ENCODE assay signal across 8 mouse cellular contexts in the genomic region with DNA sequence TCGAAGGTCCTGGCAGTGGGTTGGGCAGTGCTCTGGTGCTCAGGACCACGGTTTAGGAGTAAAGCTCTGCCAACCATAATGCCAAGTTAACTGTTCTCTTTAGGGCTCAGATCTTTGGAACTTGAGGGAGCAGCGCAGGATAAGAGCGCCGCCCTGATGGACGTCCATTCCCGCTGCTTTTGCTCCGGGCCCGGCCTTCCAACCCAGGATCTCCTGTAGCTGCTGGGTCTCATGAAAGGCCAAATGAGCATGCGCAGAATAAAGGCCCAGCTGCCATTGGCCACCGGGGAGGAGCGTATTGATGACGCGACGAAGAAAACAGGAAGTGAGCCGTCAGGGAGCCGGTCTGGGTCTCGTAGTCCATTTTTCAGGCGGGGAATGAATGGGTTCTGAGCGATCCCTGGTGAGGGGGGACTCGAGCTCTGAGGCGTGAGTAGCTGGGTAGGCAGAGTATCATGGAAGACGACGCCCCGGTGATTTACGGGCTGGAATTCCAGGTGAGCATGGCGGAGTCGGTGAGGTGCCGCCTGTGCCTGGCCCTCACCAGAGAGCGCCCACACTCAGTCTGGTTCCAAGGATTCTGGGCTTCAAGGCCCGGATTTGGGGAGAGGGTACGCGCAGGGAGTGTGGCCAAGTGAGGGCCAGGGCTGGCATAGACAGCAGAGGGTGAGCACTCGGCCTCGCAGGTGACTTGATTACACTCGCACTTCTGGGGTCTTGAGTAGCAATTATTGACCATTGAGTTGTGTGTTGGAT. TPM values are rescaled to one million over a fixed set of nuclear protein-coding genes. Genes with fewer than 3 reads are reported as not detected.
DNase-seq lines count a peak whose midpoint lies in the region; ATAC-seq and TF ChIP-seq lines count a peak whose summit lies in the region.

Gene Eipr1 (plus strand): TSS at position 296 of the 756 bp plus-strand sequence.

- CTCF ChIA-PET in Patski (lab: Charles Lee), result interaction anchor here (1.0 to 1.1 kb wide), 2 partner anchors 11 kb away, joined by 3 read pairs; no protein-coding TSS in a partner anchor

- ATAC-seq in Patski, result peak; percentile 68
- peak; percentile 78 for ATAC-seq in hindbrain, embryonic 13.5 days (ENCODE audit: low FRiP score)

- peaks cover 43% of the 10 kb centered on the region for H3K4me1 ChIP-seq in hindbrain, embryonic 13.5 days (replicated peaks)

- 4% methylated on average over 36 of the region's 36 CpGs for WGBS in hindbrain, embryonic 13.5 days

- H3K9ac ChIP-seq in hindbrain, embryonic 13.5 days, result peak within 1 kb of the TSS; percentile 89

- H3K9me3 ChIP-seq in hindbrain, embryonic 13.5 days, result no peaks in the 10 kb centered on the region

- peak within 1 kb of the TSS; percentile 98 for H3K4me2 ChIP-seq in hindbrain, embryonic 13.5 days

- no peaks in the 10 kb centered on the region for H3K27me3 ChIP-seq in Patski
- no peaks in the 10 kb centered on the region for H3K27me3 ChIP-seq in hindbrain, embryonic 13.5 days

- H3K4me3 ChIP-seq in hindbrain, embryonic 13.5 days, result peak within 1 kb of the TSS; percentile 88

- peaks cover 6% of the 10 kb centered on the region for H3K36me3 ChIP-seq in hindbrain, embryonic 13.5 days

- H3K27ac ChIP-seq in hindbrain, embryonic 13.5 days, result peak within 1 kb of the TSS; percentile 79

- peak; percentile 58 for DNase-seq in Patski (ENCODE audit: low read depth, low spot score)
- DNase-seq in cerebellum, postnatal 14 days, result peak; percentile 88 to 90
- DNase-seq in frontal cortex, postnatal 14 days (ENCODE audit: low spot score in 2 of 2), result peak; percentile 84 to 85
- DNase-seq in layer of hippocampus, postnatal 25 days (ENCODE audit: extremely low spot score in 1 of 2, low spot score in 1 of 2), result peak; percentile 58 to 68
- peak; percentile 95 for DNase-seq in lung, postnatal 25 days (ENCODE audit: low spot score)
- peak; percentile 97 for DNase-seq in retina, embryonic 14.5 days (ENCODE audit: low spot score)
- DNase-seq in thymus, postnatal 4 days, result peak; percentile 83

- in situ Hi-C loops in Patski (cut with MboI; ENCODE audit: low pct_unique_long_range_greater_than_20kb), result no loop called here

- TF ChIP-seq CTCF in Patski (IDR thresholded peaks at IDR 0.05), result no peak

- POLR2A ChIA-PET in Patski (lab: Charles Lee), result interaction anchor here (2.1 kb wide), 1 partner anchor 33 kb away, joined by 4 read pairs; no protein-coding TSS in a partner anchor

RNA-seq across cellular contexts. Expression of gene Eipr1, which starts in this region (rescaled TPM):
- polyA plus RNA-seq in Patski (2021), result 25.6 TPM
- polyA plus RNA-seq in hindbrain, embryonic 13.5 days (2015; fragmentation: Nextera tagmentation; extraction: Ambion mirVana), result 69.7 and 76.9 TPM in 2 replicates
- 10 to 100 TPM; 48.8 to 52.1 TPM for total RNA-seq in layer of hippocampus, postnatal 25 days (2021)

Comparison
In these comparisons a context has a peak if more than half of its experiments do, and no peak if none do; other contexts are left out.
1. Peak in every context shown above with its lines: DNase-seq, ATAC-seq, H3K4me3 ChIP-seq and H3K27ac ChIP-seq.